Mouse (Mus musculus) gastrocnemius, adult 2 months (tissue): ENCODE measurements at regions not wholly inside any gene's neighbourhood (a gene's known extent, or its start where the extent isn't known, plus 50 kb on each side); places are given as distances from the start of the nearest gene placed in this dataset.

Source experiments
- DNase-seq: peaks from one replicate; pipeline ENCODE4 v3.0.0; 2022
- H3K27ac ChIP-seq: fragments of 200-600 bp; 2 replicates; pipeline ENCODE4 v1.8.1; 2022; ENCODE audit warnings: mild to moderate bottlenecking
- H3K4me3 ChIP-seq: fragments of 200-600 bp; 2 replicates; pipeline ENCODE4 v1.8.1; 2022; ENCODE audit warnings: mild to moderate bottlenecking, moderate library complexity
- CTCF ChIP-seq: fragments of 200-600 bp; IDR thresholded peaks from 2 replicates; pipeline ENCODE4 v1.8.1; 2022; ENCODE audit warnings: antibody characterized with exemption, mild to moderate bottlenecking, moderate library complexity
- intact Hi-C: fragments of 180-260 bp; cut with DNase I; formaldehyde crosslinking; loops from one replicate; pipeline ENCODE4 v1.15.1; 2025

GRCm38 (mm10) chr9:73355876-73356275 lies 242.7 kb downstream of the Rsl24d1 start:
- Histone ChIP-seq H3K4me3 (no peak overlapping the region), H3K27ac (no peak overlapping the region)
- no peak for DNase-seq
- no peak for TF ChIP-seq CTCF
- intact Hi-C loops = no loop called here

GRCm38 (mm10) chr9:73358968-73359367 lies 245.7 kb downstream of the Rsl24d1 start:
- TF ChIP-seq CTCF = no peak
- intact Hi-C loops = no loop called here
- Histone ChIP-seq H3K27ac (no peak overlapping the region), H3K4me3 (no peak overlapping the region)
- no peak for DNase-seq

GRCm38 (mm10) chr9:73380768-73381167 lies 267.5 kb downstream of the Rsl24d1 start:
- Histone ChIP-seq H3K4me3 (no peak overlapping the region), H3K27ac (no peak overlapping the region)
- no peak for TF ChIP-seq CTCF
- intact Hi-C loops = no loop called here
- no peak for DNase-seq

GRCm38 (mm10) chr9:73392036-73392435 lies 278.8 kb downstream of the Rsl24d1 start:
- intact Hi-C loops = no loop called here
- DNase-seq = no peak
- Histone ChIP-seq H3K4me3 (no peak overlapping the region), H3K27ac (no peak overlapping the region)
- TF ChIP-seq CTCF = no peak

GRCm38 (mm10) chr9:73413367-73413930 lies 300.2 kb downstream of the Rsl24d1 start:
- TF ChIP-seq CTCF = no peak
- DNase-seq = no peak
- Histone ChIP-seq H3K27ac (no peak overlapping the region), H3K4me3 (no peak overlapping the region)
- intact Hi-C loops = no loop called here

- intact Hi-C loops = no loop called here
- Histone ChIP-seq H3K4me3 (no peak overlapping the region), H3K27ac (no peak overlapping the region)
- DNase-seq = no peak
- TF ChIP-seq CTCF = no peak
Observed at GRCm38 (mm10) chr9:73416084-73416777, 303.0 kb downstream of the Rsl24d1 start.
